Mouse (Mus musculus) hindbrain, embryonic 12.5 days (tissue): ENCODE results near the gene Cdc42bpb. TPM values are rescaled to one million over a fixed set of nuclear protein-coding genes. Genes with fewer than 3 reads are reported as not detected.

ENCODE experiments used
- ATAC-seq: fragments of 200-750 bp; cut with Nextera tagmentation; 2 replicates; pipeline ENCODE4 v1.8.0; 2017; ENCODE audit warnings: moderate TSS enrichment; ENCODE audit not compliant: low FRiP score
- H3K27ac ChIP-seq: fragments of 300-500 bp; sonication (generic); 2 replicates; pipeline ENCODE4 v1.5.1; 2016; ENCODE audit warnings: mild to moderate bottlenecking
- H3K27me3 ChIP-seq: fragments of 300-500 bp; sonication (generic); 2 replicates; pipeline ENCODE4 v1.6.1; 2016; ENCODE audit warnings: mild to moderate bottlenecking
- H3K36me3 ChIP-seq: fragments of 300-500 bp; sonication (generic); 2 replicates; pipeline ENCODE4 v1.6.1; 2016; ENCODE audit warnings: mild to moderate bottlenecking
- H3K4me1 ChIP-seq: fragments of 300-500 bp; sonication (generic); 2 replicates; pipeline ENCODE4 v1.6.1; 2016
- H3K4me2 ChIP-seq: fragments of 300-500 bp; sonication (generic); replicated peaks from 2 replicates; pipeline ENCODE4 v1.6.1; 2016; ENCODE audit warnings: mild to moderate bottlenecking
- H3K4me3 ChIP-seq: fragments of 300-500 bp; sonication (generic); 2 replicates; pipeline ENCODE4 v1.5.1; 2016; ENCODE audit warnings: mild to moderate bottlenecking
- H3K9ac ChIP-seq: fragments of 300-500 bp; sonication (generic); 2 replicates; pipeline ENCODE4 v1.6.1; 2016; ENCODE audit warnings: mild to moderate bottlenecking, moderate library complexity
- H3K9me3 ChIP-seq: fragments of 300-500 bp; sonication (generic); replicated peaks from 2 replicates; pipeline ENCODE4 v1.6.1; 2016; ENCODE audit warnings: mild to moderate bottlenecking
- WGBS: fragments of 180-500 bp; shearing (Covaris S2); methylation state at CpG from one replicate; pipeline ENCODE4 v1.1.7; 2016; 5-methylcytosine and 5-hydroxymethylcytosine counted together
- polyA plus RNA-seq: library from polyadenylated mRNA; unstranded; fragments of >200 nt; fragmentation: Nextera tagmentation; extraction: Ambion mirVana; gene quantifications from 2 replicates; pipeline ENCODE4 v1.2.1, GENCODE M21; 2016

The Cdc42bpb gene
- polyA plus RNA-seq, 1 experiment from 2014 or later = 43.2 TPM

DNA sequence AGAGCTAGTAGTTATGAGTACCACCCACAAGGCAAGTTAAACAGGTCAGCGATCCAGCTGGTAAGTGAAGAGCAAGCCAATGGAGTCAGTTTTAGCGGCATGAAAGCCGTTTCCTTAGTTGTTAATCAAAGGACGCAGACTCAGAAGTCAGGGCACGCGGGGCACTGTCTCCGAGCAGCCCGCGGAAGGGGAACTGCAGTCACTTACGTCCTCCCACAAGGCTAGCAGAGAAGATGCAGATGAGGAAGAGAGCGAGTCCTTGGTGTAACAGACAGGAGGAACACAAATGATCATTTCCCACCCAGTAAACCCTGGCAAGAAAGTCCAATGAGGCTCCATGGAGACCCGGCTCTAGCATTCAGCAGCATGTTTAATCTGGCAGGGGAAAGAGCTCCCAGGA is 68.3 kb downstream of the Cdc42bpb start:
- WGBS = 84% methylated on average over 12 of the region's 12 CpGs

DNA sequence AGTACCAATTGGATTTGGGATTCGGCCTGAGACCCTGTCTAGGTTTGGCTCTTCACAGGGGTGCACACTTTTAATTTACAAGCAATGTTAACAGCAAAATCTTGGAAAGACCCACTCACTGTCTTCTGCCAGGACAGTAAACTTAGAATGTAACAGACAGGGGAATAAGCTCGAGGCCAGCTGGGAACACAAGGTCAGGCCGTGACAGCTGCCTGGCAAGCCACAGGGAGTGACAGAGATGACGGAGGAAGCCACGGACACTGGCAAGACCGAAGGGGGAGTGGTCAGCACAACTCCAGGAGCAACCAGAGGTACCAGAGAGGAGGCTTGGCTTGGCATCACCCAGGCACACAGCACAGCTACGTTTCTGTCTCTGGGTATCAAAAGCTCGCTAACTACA is 70.7 kb downstream of the Cdc42bpb start:
- no peak for ATAC-seq
- Histone ChIP-seq H3K27ac (no peak overlapping the region), H3K4me1 (no peaks in the 10 kb centered on the region), H3K36me3 (peaks cover 97% of the 10 kb centered on the region), H3K27me3 (no peaks in the 10 kb centered on the region), H3K9me3 (no peaks in the 10 kb centered on the region), H3K9ac (no peak overlapping the region), H3K4me2 (no peak overlapping the region), H3K4me3 (no peak overlapping the region)
- WGBS = 88% methylated on average over 8 of the region's 8 CpGs

More for the DNA sequence above, 68.3 kb downstream of the Cdc42bpb start:
- Histone ChIP-seq H3K9me3 (no peaks in the 10 kb centered on the region), H3K9ac (no peak overlapping the region), H3K27ac (no peak overlapping the region), H3K36me3 (peaks cover 95% of the 10 kb centered on the region), H3K27me3 (no peaks in the 10 kb centered on the region), H3K4me3 (no peak overlapping the region), H3K4me2 (no peak overlapping the region), H3K4me1 (no peaks in the 10 kb centered on the region)
- ATAC-seq = no peak

DNA sequence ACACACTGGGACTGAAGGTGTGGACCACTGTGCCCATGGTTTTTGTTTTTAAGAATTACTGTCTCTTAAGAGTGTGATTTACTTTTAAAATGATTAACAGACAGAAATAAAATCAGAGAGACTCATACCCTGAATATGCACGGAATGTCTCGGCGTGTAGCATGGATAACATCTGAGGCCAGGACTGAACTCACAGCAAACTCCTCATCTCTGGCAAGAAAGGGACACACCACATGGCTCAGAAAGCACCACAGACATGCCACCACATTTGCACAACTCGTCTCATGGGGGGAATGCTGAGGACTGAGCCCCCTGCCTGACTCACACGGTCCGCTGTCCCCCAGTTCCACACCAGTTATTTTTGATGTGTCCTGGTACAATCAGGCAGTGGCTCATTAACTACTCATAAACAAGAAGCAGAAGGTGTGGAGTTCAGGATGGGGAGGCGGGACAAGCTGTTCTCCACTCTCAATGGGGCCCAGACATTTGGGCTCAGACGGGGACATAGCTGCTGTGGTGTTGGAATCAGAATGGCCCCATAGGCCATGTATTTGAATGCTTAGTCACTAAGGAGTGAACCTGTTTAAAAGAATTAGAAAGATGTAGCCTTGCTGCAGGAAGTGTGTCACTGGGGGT is 73.7 kb downstream of the Cdc42bpb start:
- ATAC-seq = no peak
- H3K36me3 ChIP-seq = peaks cover 93% of the 10 kb centered on the region
- no peak overlapping the region for H3K27ac ChIP-seq
- WGBS = 93% methylated on average over 8 of the region's 8 CpGs
- H3K4me2 ChIP-seq = no peak overlapping the region
- no peaks in the 10 kb centered on the region for H3K4me1 ChIP-seq
- no peaks in the 10 kb centered on the region for H3K9me3 ChIP-seq
- H3K27me3 ChIP-seq = no peaks in the 10 kb centered on the region
- no peak overlapping the region for H3K9ac ChIP-seq
- no peak overlapping the region for H3K4me3 ChIP-seq

DNA sequence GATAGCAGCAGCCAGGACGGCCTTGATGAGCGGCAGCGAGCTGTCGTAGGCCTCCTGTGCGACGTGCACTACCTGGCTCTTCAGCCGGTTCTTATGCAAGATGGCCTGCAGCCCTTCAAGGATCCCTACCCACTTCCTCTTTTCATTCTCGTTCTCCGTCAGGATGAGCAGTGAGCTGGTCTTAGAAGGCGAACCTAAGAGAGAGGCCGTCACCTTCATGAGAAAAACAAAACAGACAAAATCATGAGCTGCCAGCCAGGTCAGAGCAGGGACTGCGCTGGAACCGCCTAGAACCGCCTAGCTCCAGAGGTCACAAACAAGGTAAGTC is 75.5 kb downstream of the Cdc42bpb start:
- no peak overlapping the region for H3K4me3 ChIP-seq
- 96% methylated on average over 14 of the region's 14 CpGs for WGBS
- ATAC-seq = no peak
- H3K4me2 ChIP-seq = no peak overlapping the region
- H3K9me3 ChIP-seq = no peaks in the 10 kb centered on the region
- H3K4me1 ChIP-seq = no peaks in the 10 kb centered on the region
- H3K27ac ChIP-seq = no peak overlapping the region
- peaks cover 95% of the 10 kb centered on the region for H3K36me3 ChIP-seq
- no peak overlapping the region for H3K9ac ChIP-seq
- H3K27me3 ChIP-seq = no peaks in the 10 kb centered on the region

DNA sequence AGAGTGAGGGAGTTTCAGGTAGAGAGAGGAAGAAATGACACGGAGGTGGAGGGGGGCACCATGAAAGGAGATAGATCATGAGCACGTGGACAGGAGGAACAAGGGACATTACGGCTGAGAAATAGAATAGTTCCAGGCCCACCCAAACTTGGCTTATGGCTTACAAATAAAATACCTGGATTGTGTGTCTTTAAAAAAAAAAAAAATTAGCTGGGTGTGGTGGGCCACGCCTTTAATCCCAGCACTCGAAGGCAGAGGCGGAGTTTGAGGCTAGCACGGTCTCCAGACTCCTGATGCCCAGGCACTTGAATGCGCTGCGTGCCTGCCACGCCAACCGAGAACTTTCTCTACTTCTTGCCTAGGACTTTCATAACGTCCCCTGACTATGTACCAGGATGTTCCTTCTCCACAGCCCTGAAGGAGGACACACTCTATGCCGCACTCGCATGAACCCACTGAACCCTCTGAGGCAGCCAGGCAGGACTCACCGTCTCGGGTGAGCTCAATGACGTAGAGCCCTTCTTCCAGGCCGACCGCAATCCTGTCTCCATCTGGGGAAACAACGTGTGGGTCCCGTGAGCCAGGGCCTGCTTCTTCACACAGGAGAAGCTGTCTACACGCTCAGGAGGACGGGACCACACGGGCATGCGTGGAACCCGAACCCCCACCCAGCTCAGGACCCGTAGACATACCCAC is 76.0 kb downstream of the Cdc42bpb start:
- Histone ChIP-seq H3K9ac (no peak overlapping the region), H3K27ac (no peak overlapping the region), H3K4me3 (no peak overlapping the region), H3K36me3 (peaks cover 95% of the 10 kb centered on the region), H3K4me2 (no peak overlapping the region), H3K4me1 (no peaks in the 10 kb centered on the region), H3K9me3 (no peaks in the 10 kb centered on the region), H3K27me3 (no peaks in the 10 kb centered on the region)
- ATAC-seq = no peak
- 95% methylated on average over 27 of the region's 27 CpGs for WGBS

DNA sequence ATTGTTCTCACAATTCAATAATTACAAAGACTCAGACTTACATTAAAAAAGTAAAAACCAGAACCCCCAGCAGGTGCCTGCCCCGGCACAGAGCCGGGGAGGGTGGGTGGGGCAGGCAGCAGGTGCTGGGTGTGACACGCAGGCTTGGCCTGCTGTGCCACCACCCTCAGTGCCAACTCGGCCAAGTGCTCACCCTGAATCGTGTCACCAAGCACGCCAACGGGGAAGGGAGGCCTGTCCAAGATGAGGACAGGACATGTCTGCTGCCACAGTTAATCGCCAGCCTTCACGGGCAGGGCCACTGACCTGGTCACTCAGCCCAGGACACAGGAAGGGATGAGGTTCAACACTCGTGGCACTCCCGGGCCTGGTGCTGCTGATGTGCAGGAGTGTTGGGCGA is 84.5 kb downstream of the Cdc42bpb start:
- H3K4me3 ChIP-seq = no peak overlapping the region
- H3K27me3 ChIP-seq = no peaks in the 10 kb centered on the region
- no peak overlapping the region for H3K27ac ChIP-seq
- 94% methylated on average over 12 of the region's 12 CpGs for WGBS
- peaks cover 80% of the 10 kb centered on the region for H3K36me3 ChIP-seq
- no peaks in the 10 kb centered on the region for H3K9me3 ChIP-seq
- no peak overlapping the region for H3K9ac ChIP-seq
- no peak for ATAC-seq
- no peaks in the 10 kb centered on the region for H3K4me1 ChIP-seq
- no peak overlapping the region for H3K4me2 ChIP-seq

DNA sequence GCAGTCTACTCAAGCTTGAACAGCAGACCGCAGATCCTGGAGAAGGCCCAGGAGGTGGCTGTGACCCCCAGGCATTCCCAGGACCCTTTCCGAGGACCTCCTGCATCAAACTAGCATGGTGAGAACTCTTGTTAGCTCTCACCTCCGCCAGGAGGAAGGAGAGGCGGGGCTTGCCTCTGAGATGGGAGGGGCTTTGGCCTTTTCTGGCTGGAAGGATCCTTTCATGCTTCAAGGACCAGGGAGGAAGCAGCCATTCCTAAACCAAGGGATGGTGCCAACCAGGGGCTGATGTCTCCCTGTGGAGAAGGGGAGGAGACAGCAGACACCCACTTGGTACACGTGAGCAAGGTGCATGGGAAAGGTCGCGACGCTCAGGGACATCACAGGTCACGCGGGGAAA is 93.0 kb downstream of the Cdc42bpb start:
- H3K9ac ChIP-seq = no peak overlapping the region

DNA sequence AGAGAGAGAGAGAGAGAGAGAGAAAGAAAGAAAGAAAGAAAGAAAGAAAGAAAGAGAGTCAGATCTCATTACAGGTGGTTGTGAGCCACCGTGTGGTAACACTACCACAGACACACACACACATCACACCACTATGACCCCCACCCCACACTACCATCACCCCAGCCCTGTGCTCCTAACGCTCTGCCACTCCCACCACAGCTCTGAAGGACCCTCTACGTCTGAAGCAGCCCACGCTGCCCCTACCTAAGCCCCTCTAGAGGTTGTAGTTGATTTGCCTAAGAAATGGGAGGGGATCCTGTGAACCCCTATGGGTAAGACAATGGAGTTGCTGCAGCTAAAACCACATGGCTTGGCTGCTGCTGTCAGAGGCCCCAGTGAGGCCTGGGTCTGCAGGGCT is 93.9 kb downstream of the Cdc42bpb start:
- Histone ChIP-seq H3K9me3 (0 out of 2 replicates have a peak, but pooled peaks cover 2% of the 10 kb centered on the region), H3K4me2 (no peak overlapping the region), H3K4me3 (no peak overlapping the region), H3K4me1 (peaks cover 15% of the 10 kb centered on the region), H3K27ac (no peak overlapping the region), H3K27me3 (no peaks in the 10 kb centered on the region), H3K36me3 (no peaks in the 10 kb centered on the region), H3K9ac (no peak overlapping the region)
- ATAC-seq = no peak
- WGBS = 66% methylated on average over 4 of the region's 4 CpGs

More for the DNA sequence above, 93.0 kb downstream of the Cdc42bpb start:
- Histone ChIP-seq H3K4me3 (no peak overlapping the region), H3K4me2 (peak overlapping the region; percentile 20), H3K27ac (no peak overlapping the region), H3K4me1 (peaks cover 15% of the 10 kb centered on the region), H3K9me3 (no peaks in the 10 kb centered on the region), H3K36me3 (no peaks in the 10 kb centered on the region), H3K27me3 (no peaks in the 10 kb centered on the region)
- 23% methylated on average over 10 of the region's 10 CpGs for WGBS
- ATAC-seq = no peak

DNA sequence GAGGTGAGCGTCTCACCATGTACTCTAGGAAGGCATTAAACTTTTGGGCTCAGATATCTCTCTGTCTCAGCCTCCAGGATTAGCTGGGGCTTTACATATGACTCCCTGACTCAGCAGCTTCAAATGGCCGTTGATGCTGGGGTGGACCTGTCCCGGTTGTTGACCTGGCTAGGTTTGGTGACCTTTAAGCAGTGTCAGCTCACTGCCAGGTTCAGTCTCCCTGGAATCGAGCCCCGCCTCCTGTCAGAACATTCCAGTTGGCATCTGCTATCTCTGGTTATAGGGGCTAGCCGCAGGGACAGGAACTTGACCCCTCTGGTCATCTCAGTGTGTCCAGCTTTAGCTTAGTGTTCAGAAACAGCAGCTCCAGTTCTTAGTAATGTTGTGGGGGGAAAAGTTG is 101.1 kb downstream of the Cdc42bpb start:
- Histone ChIP-seq H3K9ac (no peak overlapping the region), H3K27ac (no peak overlapping the region), H3K4me3 (no peak overlapping the region), H3K9me3 (0 out of 2 replicates have a peak, but pooled peaks cover 3% of the 10 kb centered on the region), H3K36me3 (no peaks in the 10 kb centered on the region), H3K27me3 (peaks cover 61% of the 10 kb centered on the region), H3K4me1 (peaks cover 20% of the 10 kb centered on the region), H3K4me2 (no peak overlapping the region)
- ATAC-seq = no peak
- WGBS = 59% methylated on average over 6 of the region's 6 CpGs

DNA sequence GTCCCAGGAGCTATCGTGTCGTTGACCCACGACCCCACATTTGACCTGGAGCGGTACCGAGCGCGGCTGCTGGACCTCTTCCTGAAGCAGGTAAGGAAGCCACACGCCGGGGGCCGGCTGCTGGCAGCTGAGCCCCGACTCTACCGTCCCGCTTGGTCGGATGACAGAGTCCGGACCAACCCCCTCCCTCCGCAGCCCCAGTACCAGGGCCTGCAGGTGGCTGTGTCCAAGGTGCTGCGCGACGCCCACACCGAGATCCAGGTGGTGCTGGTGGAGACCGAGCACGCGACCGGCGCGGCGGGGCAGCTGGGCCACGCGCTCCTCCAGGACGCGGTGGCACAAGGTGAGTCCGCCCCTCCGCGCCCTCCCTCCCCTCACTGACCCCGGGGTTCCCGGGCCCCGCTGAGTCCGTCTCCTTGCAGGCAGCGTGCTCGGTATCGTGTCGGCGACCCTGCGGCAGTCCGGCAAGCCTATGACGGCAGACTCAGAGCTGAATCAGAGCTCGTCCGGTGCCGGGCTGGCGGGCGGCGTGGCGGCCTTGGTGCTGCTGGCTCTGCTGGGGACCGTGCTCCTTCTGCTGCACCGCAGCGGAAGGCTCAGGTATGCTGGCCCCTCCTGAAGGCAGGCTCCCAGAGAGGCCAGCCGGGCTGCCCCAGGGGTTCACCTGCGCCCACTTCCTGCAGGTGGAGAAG is 102.2 kb downstream of the Cdc42bpb start:
- Histone ChIP-seq H3K9ac (peak overlapping the region; percentile 40; the same call in 1 of the 2 replicates), H3K27me3 (peaks cover 72% of the 10 kb centered on the region), H3K9me3 (0 out of 2 replicates have a peak, but pooled peaks cover 3% of the 10 kb centered on the region), H3K36me3 (no peaks in the 10 kb centered on the region), H3K4me1 (peaks cover 23% of the 10 kb centered on the region), H3K27ac (no peak overlapping the region), H3K4me3 (peak overlapping the region; percentile 39), H3K4me2 (peak overlapping the region; percentile 74)
- WGBS = under 1% methylated on average over 58 of the region's 58 CpGs
- no peak for ATAC-seq

DNA sequence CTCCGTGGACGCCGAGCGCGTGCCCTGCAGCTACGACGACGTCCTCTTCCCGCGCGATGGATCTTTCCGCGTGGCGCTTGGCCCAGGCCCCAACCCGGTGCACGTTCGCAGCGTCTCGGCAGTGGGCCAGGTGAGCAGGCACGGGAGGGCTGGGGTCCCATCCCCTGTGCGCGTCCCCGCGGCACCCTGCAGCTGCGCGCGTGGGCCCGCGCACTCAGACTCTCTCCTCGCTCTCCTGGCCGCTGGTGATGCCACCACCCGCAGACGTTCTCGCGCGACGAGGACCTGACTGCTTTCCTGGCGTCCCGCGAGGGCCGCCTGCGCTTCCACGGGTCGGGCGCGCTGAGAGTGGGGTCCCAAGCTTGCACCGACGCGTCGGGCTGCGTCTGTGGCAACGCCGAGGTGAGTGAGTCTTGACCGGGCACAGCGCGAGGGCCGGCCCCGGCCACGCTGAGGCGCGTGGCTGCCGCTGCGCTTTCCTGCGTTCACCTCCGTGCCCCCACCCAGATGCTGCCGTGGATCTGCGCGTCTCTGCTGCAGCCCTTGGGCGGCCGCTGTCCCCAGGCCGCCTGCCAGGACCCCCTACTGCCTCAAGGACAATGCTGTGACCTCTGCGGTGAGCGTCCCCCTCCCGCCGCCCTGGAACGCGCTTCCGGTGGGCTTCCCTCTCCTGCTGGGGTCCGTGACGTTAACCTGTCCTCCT is 102.9 kb downstream of the Cdc42bpb start:
- H3K4me1 ChIP-seq = peaks cover 23% of the 10 kb centered on the region
- H3K27ac ChIP-seq = no peak overlapping the region
- H3K9me3 ChIP-seq = 0 out of 2 replicates have a peak, but pooled peaks cover 3% of the 10 kb centered on the region
- peaks cover 79% of the 10 kb centered on the region for H3K27me3 ChIP-seq
- H3K4me2 ChIP-seq = peak overlapping the region; percentile 74
- peak overlapping the region; percentile 39 for H3K4me3 ChIP-seq
- no peaks in the 10 kb centered on the region for H3K36me3 ChIP-seq
- 0 out of 2 replicates have a peak, but pooled peaks have one; percentile 11 for ATAC-seq
- 2% methylated on average over 80 of the region's 80 CpGs for WGBS
- peak overlapping the region; percentile 40 for H3K9ac ChIP-seq

DNA sequence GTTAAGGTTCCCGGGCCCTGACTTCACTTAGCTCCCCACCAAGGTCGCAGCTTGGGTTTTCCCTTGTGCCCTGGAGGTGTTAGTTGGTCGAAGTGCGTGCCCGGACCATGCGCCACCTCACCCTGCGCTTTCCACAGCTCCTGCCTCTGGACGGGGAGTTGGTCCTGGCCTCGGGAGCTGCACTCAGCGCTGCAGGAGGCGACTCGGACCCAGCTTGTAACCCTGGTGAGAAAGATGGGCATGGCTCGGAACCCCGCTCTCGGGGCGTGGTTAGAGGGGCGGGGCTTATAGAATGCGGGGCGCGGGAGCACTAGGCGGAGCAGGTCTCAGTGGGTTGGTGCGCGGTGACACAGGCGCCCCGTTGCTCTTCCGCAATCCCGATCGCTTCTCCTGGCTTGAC is 103.5 kb downstream of the Cdc42bpb start:
- Histone ChIP-seq H3K27ac (no peak overlapping the region), H3K9ac (no peak overlapping the region), H3K9me3 (0 out of 2 replicates have a peak, but pooled peaks cover 3% of the 10 kb centered on the region), H3K4me3 (peak overlapping the region; percentile 39), H3K4me2 (peak overlapping the region; percentile 74), H3K27me3 (peaks cover 85% of the 10 kb centered on the region), H3K4me1 (peaks cover 23% of the 10 kb centered on the region), H3K36me3 (no peaks in the 10 kb centered on the region)
- ATAC-seq = peak; percentile 36; the same call in 1 of the 2 replicates
- WGBS = 3% methylated on average over 27 of the region's 28 CpGs
